8 mouse cellular contexts compared by ENCODE assay signal in genomic region chr10:9901071-9901696, GRCm38 (mm10). TPM values are rescaled to one million over a fixed set of nuclear protein-coding genes. Genes with fewer than 3 reads are reported as not detected.
A peak's percentile ranks its signal among the peaks of the same experiment; 100 is the strongest.
DNase-seq lines count a peak whose midpoint lies in the region; ATAC-seq and TF ChIP-seq lines count a peak whose summit lies in the region.

Gene Stxbp5, minus strand, starts transcription at chr10:9901079.

- no peaks in the 10 kb centered on the region for H3K9me3 ChIP-seq in embryonic facial prominence, embryonic 13.5 days
- H3K9me3 ChIP-seq in limb, embryonic 11.5 days (ENCODE audit: control insufficient read depth, low read length) = no peaks in the 10 kb centered on the region
- no peaks in the 10 kb centered on the region for H3K9me3 ChIP-seq in midbrain, embryonic 13.5 days

- under 1% methylated on average over 48 of the region's 52 CpGs for WGBS in embryonic facial prominence, embryonic 13.5 days
- under 1% methylated on average over 52 of the region's 52 CpGs for WGBS in kidney, adult 2 months
- WGBS in limb, embryonic 11.5 days = 0% methylated on average over 41 of the region's 52 CpGs
- under 1% methylated on average over 37 of the region's 52 CpGs for WGBS in midbrain, embryonic 13.5 days

- H3K27me3 ChIP-seq in embryonic facial prominence, embryonic 13.5 days = no peaks in the 10 kb centered on the region
- H3K27me3 ChIP-seq in kidney, adult 2 months (replicated peaks; ENCODE audit: control insufficient read depth, insufficient read depth, low read length) = no peaks in the 10 kb centered on the region
- no peaks in the 10 kb centered on the region for H3K27me3 ChIP-seq in limb, embryonic 11.5 days (ENCODE audit: control insufficient read depth, insufficient read depth, low read length)
- no peaks in the 10 kb centered on the region for H3K27me3 ChIP-seq in midbrain, embryonic 13.5 days

- peak within 1 kb of the TSS; percentile 94 for H3K27ac ChIP-seq in embryonic facial prominence, embryonic 13.5 days
- H3K27ac ChIP-seq in kidney, adult 2 months (ENCODE audit: insufficient read depth, low read depth, low read length) = peak within 1 kb of the TSS; percentile 92
- H3K27ac ChIP-seq in limb, embryonic 11.5 days (replicated peaks; ENCODE audit: low read depth, low read length) = peak within 1 kb of the TSS; percentile 76; the same call in 1 of the 2 replicates
- peak within 1 kb of the TSS; percentile 98 for H3K27ac ChIP-seq in midbrain, embryonic 13.5 days

- H3K36me3 ChIP-seq in embryonic facial prominence, embryonic 13.5 days = no peaks in the 10 kb centered on the region
- no peaks in the 10 kb centered on the region for H3K36me3 ChIP-seq in kidney, adult 2 months (ENCODE audit: control insufficient read depth, insufficient read depth, low read length)
- no peaks in the 10 kb centered on the region for H3K36me3 ChIP-seq in limb, embryonic 11.5 days (ENCODE audit: control insufficient read depth, insufficient read depth, low read length)
- no peaks in the 10 kb centered on the region for H3K36me3 ChIP-seq in midbrain, embryonic 13.5 days

- peak; percentile 92 for DNase-seq in A20 (ENCODE audit: low read depth, low spot score)
- peak; percentile 52 to 63 for DNase-seq in adrenal gland, postnatal 4 days (ENCODE audit: low spot score in 2 of 2)
- peak; percentile 84 to 87 for DNase-seq in heart, adult 18-20 months
- peak; percentile 86 for DNase-seq in kidney, adult 2 months
- DNase-seq in limb, embryonic 11.5 days (ENCODE audit: low spot score) = peak; percentile 83
- peak; percentile 73 for DNase-seq in spleen, adult 12 weeks (ENCODE audit: low spot score)

- peak within 1 kb of the TSS; percentile 93 for H3K4me2 ChIP-seq in embryonic facial prominence, embryonic 13.5 days
- H3K4me2 ChIP-seq in limb, embryonic 11.5 days (ENCODE audit: low read depth, severe bottlenecking) = peak within 1 kb of the TSS; percentile 96
- peak within 1 kb of the TSS; percentile 92 for H3K4me2 ChIP-seq in midbrain, embryonic 13.5 days (replicated peaks)

- H3K9ac ChIP-seq in embryonic facial prominence, embryonic 13.5 days = peak within 1 kb of the TSS; percentile 94
- H3K9ac ChIP-seq in limb, embryonic 11.5 days (ENCODE audit: low read length) = peak within 1 kb of the TSS; percentile 89
- peak within 1 kb of the TSS; percentile 92 for H3K9ac ChIP-seq in midbrain, embryonic 13.5 days (replicated peaks)

- H3K4me1 ChIP-seq in embryonic facial prominence, embryonic 13.5 days = peaks cover 14% of the 10 kb centered on the region; the same call in 1 of the 2 replicates
- H3K4me1 ChIP-seq in kidney, adult 2 months (ENCODE audit: control insufficient read depth, insufficient read depth, low read length) = peaks cover 10% of the 10 kb centered on the region
- peaks cover 8% of the 10 kb centered on the region; the same call in 1 of the 2 replicates for H3K4me1 ChIP-seq in limb, embryonic 11.5 days (ENCODE audit: control insufficient read depth, insufficient read depth, low read length)
- H3K4me1 ChIP-seq in midbrain, embryonic 13.5 days (replicated peaks) = peaks cover 26% of the 10 kb centered on the region

- peak within 1 kb of the TSS; percentile 87 for H3K4me3 ChIP-seq in embryonic facial prominence, embryonic 13.5 days
- H3K4me3 ChIP-seq in kidney, adult 2 months (ENCODE audit: insufficient read depth, low read depth, low read length) = peak within 1 kb of the TSS; percentile 100
- peak within 1 kb of the TSS; percentile 61 for H3K4me3 ChIP-seq in limb, embryonic 11.5 days (ENCODE audit: low read depth, low read length)
- H3K4me3 ChIP-seq in midbrain, embryonic 13.5 days (replicated peaks) = peak within 1 kb of the TSS; percentile 85

- peak; percentile 65 for ATAC-seq in embryonic facial prominence, embryonic 13.5 days (ENCODE audit: insufficient number of reproducible peaks, insufficient read depth, low FRiP score, low TSS enrichment, low read depth)
- peak; percentile 71 for ATAC-seq in limb, embryonic 11.5 days (ENCODE audit: insufficient number of reproducible peaks, low FRiP score, low TSS enrichment, low read depth)
- peak; percentile 86 for ATAC-seq in midbrain, embryonic 13.5 days

- TF ChIP-seq CTCF in kidney, adult 2 months (conservative IDR thresholded peaks at IDR 0.05; ENCODE audit: insufficient read depth, insufficient read length, low read depth, low read length) = no peak

- TF ChIP-seq POLR2A in kidney, adult 2 months (IDR thresholded peaks at IDR 0.05; ENCODE audit: low read depth, low read length) = no peak

RNA-seq across cellular contexts. Expression of gene Stxbp5, which starts in this region (rescaled TPM):
- 10 to 100 TPM; 28.9 to 33.1 TPM for total RNA-seq in adrenal gland, postnatal 4 days (2021)
- polyA plus RNA-seq in embryonic facial prominence, embryonic 13.5 days (2015; fragmentation: Nextera tagmentation; extraction: Ambion mirVana) = 6.2 and 7.4 TPM in 2 replicates
- 10 to 100 TPM; 11.4 to 13.0 TPM for total RNA-seq in heart, adult 18-20 months (2021)
- polyA plus RNA-seq in kidney, adult 2 months (2012; rRNA removed) = 11.1 and 13.7 TPM in 2 replicates
- 4.4 and 4.9 TPM in 2 replicates for polyA plus RNA-seq in limb, embryonic 11.5 days (2014; fragmentation: Nextera tagmentation; extraction: Ambion mirVana)
- 6.6 and 7.1 TPM in 2 replicates for polyA plus RNA-seq in midbrain, embryonic 13.5 days (2015; fragmentation: Nextera tagmentation; extraction: Ambion mirVana)

Comparison
In these comparisons a context has a peak if more than half of its experiments do, and no peak if none do; other contexts are left out.
1. Peak in every context shown above with its lines: DNase-seq, ATAC-seq, H3K4me3 ChIP-seq and H3K27ac ChIP-seq.